Mouse (Mus musculus) urinary bladder, adult 2 months (tissue): Measurements from ENCODE around the gene Jakmip3. TPM values are rescaled to one million over a fixed set of nuclear protein-coding genes. Genes with fewer than 3 reads are reported as not detected.

ENCODE experiments used
- DNase-seq: peaks from one replicate; pipeline ENCODE4 v3.0.0; 2022; ENCODE audit warnings: low spot score
- polyA plus RNA-seq: library from polyadenylated mRNA; depleted of rRNA; stranded (reverse); fragments of >200 nt; gene quantifications from 2 replicates; pipeline ENCODE4 v1.2.3, GENCODE M21; 2012

The Jakmip3 gene
- polyA plus RNA-seq, 1 experiment, result 0.94 TPM

DNA sequence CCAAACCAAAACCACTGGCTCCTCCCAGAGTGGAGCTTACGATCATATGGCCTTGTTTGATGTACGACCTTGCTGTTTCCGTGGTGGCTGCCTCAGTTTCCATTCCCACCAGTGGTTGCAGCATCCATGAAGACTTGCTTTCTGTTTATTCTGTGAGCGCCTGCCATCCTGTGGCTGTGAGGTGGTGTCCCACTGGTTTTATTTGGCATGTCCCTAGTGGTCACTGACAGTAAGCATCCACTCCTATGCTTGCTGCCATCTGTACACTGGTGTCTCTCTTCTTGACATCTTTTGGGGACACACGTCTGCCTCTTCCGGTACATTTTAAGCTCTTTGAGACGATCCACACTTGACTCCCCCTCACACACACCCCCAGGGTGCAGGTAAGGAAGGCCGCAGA is 7.2 kb downstream of the Jakmip3 start:
- DNase-seq, result no peak

GRCm38 (mm10) chr7:138948309-138948708 is 7.8 kb downstream of the Jakmip3 start:
- no peak for DNase-seq

DNA sequence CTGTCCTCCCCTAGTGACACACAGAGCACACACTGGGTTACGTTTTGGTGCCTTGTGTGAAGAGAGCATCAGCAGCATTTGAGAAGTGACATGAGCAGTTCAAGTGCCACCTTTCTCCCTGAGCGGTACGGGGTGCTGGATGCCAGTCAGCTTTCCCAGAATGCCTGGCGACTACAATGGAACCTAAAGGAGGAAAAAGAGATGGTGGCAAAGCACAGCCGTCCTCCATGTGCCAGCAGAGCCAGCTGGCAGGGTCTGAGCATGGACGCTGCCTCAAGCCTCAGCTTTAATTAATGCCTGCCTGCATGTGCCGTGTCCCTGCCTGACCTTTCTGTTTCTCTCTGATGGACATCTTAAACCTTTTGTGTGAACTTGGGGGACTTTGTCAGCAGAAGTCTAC is 15.3 kb downstream of the Jakmip3 start:
- no peak for DNase-seq

DNA sequence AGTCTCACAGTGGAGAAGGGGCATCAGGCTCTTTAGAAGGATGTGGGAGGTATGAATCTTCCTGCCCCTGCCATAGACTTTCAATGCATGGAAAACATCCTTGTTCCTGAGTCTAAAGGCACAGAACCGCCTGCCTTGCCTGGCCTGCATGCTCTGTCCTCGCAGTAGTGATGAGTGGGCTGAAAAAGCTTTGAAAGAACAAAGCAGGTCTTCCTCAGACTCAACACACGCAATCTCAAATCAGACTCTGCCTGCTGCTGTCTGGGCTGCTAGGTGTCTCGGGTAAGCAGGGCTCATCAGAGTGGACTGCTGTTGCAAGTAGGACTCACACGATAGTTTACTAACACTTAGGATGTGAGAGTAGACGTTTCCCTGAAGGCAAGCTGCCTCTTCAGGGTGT is 16.6 kb downstream of the Jakmip3 start:
- DNase-seq, result no peak

DNA sequence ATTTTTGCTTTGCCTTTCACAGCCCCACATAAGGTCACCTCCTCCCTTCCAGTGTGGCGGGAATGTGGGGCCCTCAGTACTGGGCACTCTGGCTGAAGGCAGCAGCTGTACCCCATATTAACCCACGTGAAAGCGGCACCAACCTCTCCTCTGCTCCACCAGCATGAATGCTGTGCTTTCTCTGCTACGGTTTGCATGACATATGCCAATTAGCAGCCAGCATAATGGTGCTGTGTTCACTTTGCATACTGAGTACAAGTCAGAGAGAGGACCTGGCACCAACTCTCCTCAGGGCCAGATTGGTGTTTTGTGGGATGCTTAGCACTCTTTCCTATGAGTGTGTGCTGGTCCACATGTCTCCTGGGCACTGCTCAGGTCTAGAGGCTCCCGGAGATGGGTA is 19.2 kb downstream of the Jakmip3 start:
- no peak for DNase-seq

- no peak for DNase-seq
Observed at GRCm38 (mm10) chr7:138963756-138964155, 23.2 kb downstream of the Jakmip3 start.

GRCm38 (mm10) chr7:138968010-138968620 is 27.6 kb downstream of the Jakmip3 start:
- no peak for DNase-seq

DNA sequence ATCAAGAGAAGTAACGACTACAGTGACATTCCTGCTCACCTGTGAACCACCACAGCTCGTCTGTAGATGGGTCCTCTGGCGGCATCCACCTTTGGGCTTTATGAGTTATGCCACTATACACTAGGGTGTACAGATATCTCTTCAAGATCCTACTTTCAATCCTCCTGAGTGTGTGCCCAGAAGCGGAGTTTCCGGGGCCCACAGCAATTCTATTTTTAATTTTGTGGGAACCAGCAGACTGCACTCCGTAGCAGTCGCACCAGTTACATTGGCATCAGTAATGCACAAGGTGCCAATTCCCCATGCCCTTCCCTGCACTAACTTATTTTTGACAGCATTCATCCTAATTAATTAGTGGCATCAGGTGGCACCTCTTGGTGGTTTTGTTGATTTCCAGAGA is 37.0 kb downstream of the Jakmip3 start:
- DNase-seq, result no peak

DNA sequence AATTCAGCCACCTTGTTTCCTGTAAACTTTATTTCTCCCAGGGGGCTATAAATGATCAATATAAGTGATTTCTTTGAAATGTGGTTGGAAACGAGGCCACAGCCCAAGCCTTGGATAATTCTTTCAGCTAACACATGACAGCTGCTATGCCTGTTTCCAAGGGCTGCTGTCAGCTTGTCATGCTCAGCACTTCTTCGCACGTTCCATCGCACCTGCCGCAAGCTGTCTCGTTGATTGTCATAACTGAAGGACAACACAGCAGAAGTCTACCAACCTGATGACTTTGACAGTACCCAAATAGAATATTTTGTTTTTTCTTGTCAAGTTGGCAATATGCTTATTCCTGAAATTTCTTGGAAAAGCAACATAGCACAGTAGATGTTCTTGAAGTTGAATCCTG is 44.0 kb downstream of the Jakmip3 start:
- no peak for DNase-seq

- no peak for DNase-seq
Observed at GRCm38 (mm10) chr7:138989156-138989555, 48.6 kb downstream of the Jakmip3 start.

- no peak for DNase-seq
Observed at GRCm38 (mm10) chr7:139002692-139003091, 62.2 kb downstream of the Jakmip3 start.

GRCm38 (mm10) chr7:139003250-139003649 is 62.7 kb downstream of the Jakmip3 start:
- DNase-seq, result no peak

DNA sequence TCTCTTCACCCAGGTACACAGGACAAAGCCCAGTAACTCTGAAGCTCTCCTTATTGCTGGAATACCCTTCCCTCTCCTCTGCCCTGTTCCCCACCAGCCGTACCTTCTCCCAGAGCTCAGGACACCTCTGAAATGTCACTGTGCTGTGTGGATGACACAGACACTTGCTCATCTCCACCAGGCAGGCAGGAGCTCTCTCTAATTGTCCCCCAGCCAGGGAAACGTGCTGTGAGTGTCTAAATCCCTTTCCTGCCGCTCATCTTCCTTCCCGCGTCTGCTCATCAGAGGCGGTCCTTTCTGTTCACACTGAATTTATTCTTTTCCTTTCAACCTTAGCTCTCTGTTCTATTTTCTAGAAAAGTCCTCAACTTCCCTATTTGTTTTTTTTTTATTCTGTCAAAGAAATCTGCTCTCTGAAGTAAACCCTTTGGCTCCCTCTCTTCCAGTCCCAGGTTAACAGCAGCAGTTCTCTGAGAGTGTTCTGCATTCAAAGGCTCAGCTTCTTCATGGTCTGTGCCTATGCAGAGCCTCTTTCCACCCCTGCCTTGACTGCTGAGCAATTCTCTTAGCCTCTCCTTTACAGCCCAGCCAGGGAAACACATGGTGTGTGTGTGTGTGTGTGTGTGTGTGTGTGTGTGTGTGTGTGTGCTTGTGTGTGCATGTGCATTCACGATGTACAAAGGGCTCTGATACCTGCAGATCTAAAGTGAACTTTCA is 69.4 kb downstream of the Jakmip3 start:
- DNase-seq, result no peak

DNA sequence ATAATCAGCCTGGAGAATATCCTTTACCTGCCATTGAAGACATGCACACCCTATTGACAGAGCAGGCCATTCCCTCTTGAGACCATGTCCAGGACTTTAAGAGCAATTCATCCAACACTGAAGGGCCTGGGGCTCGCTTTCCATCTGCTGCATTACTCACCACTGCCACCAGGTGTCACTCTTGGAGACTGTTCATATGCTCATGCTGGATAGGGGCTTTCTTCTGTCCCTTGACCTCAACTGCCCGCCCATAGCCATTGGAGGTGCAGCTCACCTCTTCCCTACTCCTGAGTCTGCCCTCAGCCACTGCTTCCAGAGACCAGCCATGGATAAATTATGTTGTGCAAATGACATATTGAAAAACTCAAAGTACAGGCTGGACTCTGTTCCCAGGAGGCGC is 70.5 kb downstream of the Jakmip3 start:
- no peak for DNase-seq

- DNase-seq, result no peak
Observed at GRCm38 (mm10) chr7:139011586-139011985, 71.1 kb downstream of the Jakmip3 start.

- no peak for DNase-seq
Observed at GRCm38 (mm10) chr7:139012767-139013369, 72.3 kb downstream of the Jakmip3 start.

DNA sequence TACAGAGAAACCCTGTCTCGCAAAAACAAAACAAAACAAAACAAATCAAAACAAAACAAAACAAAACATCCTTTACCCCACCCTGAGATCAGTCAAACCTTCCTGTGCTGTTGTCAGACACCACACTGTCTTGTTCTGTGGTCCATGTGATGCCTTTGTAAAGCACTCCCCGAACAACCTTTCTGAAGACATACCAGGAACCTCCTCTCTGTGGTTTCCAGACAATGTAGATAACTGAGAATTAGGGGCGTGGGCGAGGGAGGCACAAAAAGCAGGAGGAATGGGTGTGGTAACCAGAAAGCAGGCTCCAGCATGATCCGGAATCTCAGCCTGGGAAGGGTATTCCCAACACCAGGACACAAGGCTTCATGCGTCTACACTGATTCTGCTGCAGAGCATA is 74.6 kb downstream of the Jakmip3 start:
- no peak for DNase-seq

GRCm38 (mm10) chr7:139016288-139016687 is 75.8 kb downstream of the Jakmip3 start:
- no peak for DNase-seq

DNA sequence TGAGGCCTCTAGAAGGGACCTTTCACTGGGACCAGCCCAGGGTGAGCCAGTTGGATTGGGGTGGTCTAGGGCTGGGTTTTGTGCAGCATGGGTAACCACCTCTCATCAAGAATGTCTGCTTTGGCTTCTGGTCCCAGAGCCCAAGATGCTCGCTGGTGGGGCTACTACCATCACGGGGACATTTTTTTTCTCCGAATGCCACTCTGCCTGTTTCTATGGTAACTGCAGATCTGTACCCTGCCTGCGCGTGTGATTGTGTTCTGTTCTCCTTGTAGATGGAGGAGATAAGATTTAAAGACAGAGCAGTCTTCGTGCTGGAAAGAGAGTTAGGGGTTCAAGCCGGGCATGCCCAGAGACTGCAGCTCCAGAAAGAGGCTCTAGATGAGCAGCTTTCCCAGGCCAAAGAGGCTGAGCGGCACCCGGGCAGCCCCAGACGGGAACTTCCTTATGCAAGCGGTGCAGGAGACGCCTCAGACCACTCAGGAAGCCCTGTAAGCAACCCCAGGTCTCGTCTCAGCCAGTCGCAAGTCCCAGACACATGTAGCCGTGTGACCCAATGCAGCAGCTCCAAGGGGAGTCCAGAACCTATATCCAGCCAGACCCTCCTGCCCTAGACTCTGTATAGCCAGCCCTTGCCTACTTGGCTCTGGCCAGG is 76.8 kb downstream of the Jakmip3 start:
- DNase-seq, result no peak

- DNase-seq, result no peak
Observed at GRCm38 (mm10) chr7:139020884-139021283, 80.4 kb downstream of the Jakmip3 start.

- no peak for DNase-seq
Observed at GRCm38 (mm10) chr7:139021326-139021725, 80.8 kb downstream of the Jakmip3 start.

DNA sequence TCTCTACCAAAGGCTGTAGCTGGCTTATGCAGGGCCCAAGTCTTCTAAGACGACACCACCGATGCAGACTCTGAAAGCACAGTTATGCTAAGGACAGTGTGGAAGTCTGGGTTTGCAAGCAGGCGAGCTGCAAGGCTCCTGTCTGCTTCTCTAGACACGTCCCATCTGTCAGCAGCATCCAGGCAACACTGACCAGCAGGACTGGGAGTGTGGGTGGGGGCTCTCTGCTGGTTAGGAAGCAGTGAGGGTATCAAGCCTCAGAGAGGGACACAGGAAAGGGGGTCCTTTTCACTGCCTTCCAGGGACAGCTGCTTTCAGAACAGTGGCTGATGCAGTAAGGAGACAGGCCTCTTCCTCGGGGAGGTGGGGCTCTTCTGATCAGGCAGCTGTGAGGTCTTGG is 86.6 kb downstream of the Jakmip3 start:
- no peak for DNase-seq

- no peak for DNase-seq
Observed at GRCm38 (mm10) chr7:139031215-139031614, 90.7 kb downstream of the Jakmip3 start.
